In the genomic region with DNA sequence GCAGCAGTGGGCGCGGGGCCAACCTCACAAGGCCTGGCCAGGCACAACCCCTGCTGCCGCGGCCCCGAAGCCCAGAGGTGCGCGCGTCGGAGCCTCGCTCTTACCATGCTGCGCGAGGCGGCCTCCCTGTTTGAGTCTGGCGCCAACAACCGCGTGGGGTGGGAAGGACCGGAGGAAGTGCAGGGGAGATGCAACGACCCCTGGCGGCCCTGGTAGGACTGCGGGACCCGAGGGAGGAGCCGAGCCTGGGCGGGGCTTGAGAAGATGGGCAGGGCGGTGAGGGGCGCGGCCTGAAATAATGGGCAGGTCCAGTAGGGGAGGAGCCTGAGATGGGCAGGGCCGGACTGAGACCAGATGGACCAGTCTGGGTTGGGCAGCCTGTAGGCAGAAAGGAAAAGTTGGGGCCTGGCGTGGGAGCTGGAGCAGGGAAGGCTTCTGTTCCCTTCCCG, we compare ENCODE assay signal across 7 mouse cellular contexts. TPM values are rescaled to one million over a fixed set of nuclear protein-coding genes. Genes with fewer than 3 reads are reported as not detected.
DNase-seq lines count a peak whose midpoint lies in the region; ATAC-seq lines count a peak whose summit lies in the region.

Gene Mnd1 (minus strand): TSS at position 229 of the 449 bp plus-strand sequence.

- peak within 1 kb of the TSS; percentile 65; the same call in 1 of the 2 replicates for H3K27ac ChIP-seq in embryonic facial prominence, embryonic 12.5 days
- peak within 1 kb of the TSS; percentile 84 for H3K27ac ChIP-seq in limb, embryonic 11.5 days (replicated peaks; ENCODE audit: low read depth, low read length)
- H3K27ac ChIP-seq in midbrain, embryonic 14.5 days (replicated peaks; ENCODE audit: low read depth, low read length), result no peak within 1 kb of the TSS

- H3K27me3 ChIP-seq in embryonic facial prominence, embryonic 12.5 days, result no peaks in the 10 kb centered on the region
- no peaks in the 10 kb centered on the region for H3K27me3 ChIP-seq in limb, embryonic 11.5 days (ENCODE audit: control insufficient read depth, insufficient read depth, low read length)
- no peaks in the 10 kb centered on the region for H3K27me3 ChIP-seq in midbrain, embryonic 14.5 days (ENCODE audit: control insufficient read depth, insufficient read depth, low read length)

- peak within 1 kb of the TSS; percentile 51 for H3K4me3 ChIP-seq in embryonic facial prominence, embryonic 12.5 days
- H3K4me3 ChIP-seq in limb, embryonic 11.5 days (ENCODE audit: low read depth, low read length), result peak within 1 kb of the TSS; percentile 44
- H3K4me3 ChIP-seq in midbrain, embryonic 14.5 days (replicated peaks; ENCODE audit: low read depth, low read length), result peak within 1 kb of the TSS; percentile 43

- H3K9me3 ChIP-seq in embryonic facial prominence, embryonic 12.5 days, result no peaks in the 10 kb centered on the region
- no peaks in the 10 kb centered on the region for H3K9me3 ChIP-seq in limb, embryonic 11.5 days (ENCODE audit: control insufficient read depth, low read length)
- no peaks in the 10 kb centered on the region for H3K9me3 ChIP-seq in midbrain, embryonic 14.5 days (ENCODE audit: control insufficient read depth, low read length)

- H3K4me2 ChIP-seq in embryonic facial prominence, embryonic 12.5 days (replicated peaks), result peak within 1 kb of the TSS; percentile 84
- H3K4me2 ChIP-seq in limb, embryonic 11.5 days (ENCODE audit: low read depth, severe bottlenecking), result peak within 1 kb of the TSS; percentile 92
- H3K4me2 ChIP-seq in midbrain, embryonic 14.5 days (ENCODE audit: low read length), result peak within 1 kb of the TSS; percentile 94

- H3K4me1 ChIP-seq in embryonic facial prominence, embryonic 12.5 days, result peaks cover 10% of the 10 kb centered on the region; the same call in 1 of the 2 replicates
- peaks cover 3% of the 10 kb centered on the region; the same call in 1 of the 2 replicates for H3K4me1 ChIP-seq in limb, embryonic 11.5 days (ENCODE audit: control insufficient read depth, insufficient read depth, low read length)
- no peaks in the 10 kb centered on the region for H3K4me1 ChIP-seq in midbrain, embryonic 14.5 days (ENCODE audit: control insufficient read depth, insufficient read depth, low read length)

- H3K36me3 ChIP-seq in embryonic facial prominence, embryonic 12.5 days, result no peaks in the 10 kb centered on the region
- no peaks in the 10 kb centered on the region for H3K36me3 ChIP-seq in limb, embryonic 11.5 days (ENCODE audit: control insufficient read depth, insufficient read depth, low read length)
- peaks cover 20% of the 10 kb centered on the region for H3K36me3 ChIP-seq in midbrain, embryonic 14.5 days (ENCODE audit: control insufficient read depth, insufficient read depth, low read length)

- peak within 1 kb of the TSS; percentile 60 for H3K9ac ChIP-seq in embryonic facial prominence, embryonic 12.5 days
- H3K9ac ChIP-seq in limb, embryonic 11.5 days (ENCODE audit: low read length), result peak within 1 kb of the TSS; percentile 76
- peak within 1 kb of the TSS; percentile 38; the same call in 1 of the 2 replicates for H3K9ac ChIP-seq in midbrain, embryonic 14.5 days (replicated peaks; ENCODE audit: low read length)

- under 1% methylated on average over 29 of the region's 29 CpGs for WGBS in embryonic facial prominence, embryonic 12.5 days
- WGBS in limb, embryonic 11.5 days, result 0% methylated on average over 29 of the region's 29 CpGs
- WGBS in midbrain, embryonic 14.5 days, result under 1% methylated on average over 29 of the region's 29 CpGs

- ATAC-seq in embryonic facial prominence, embryonic 12.5 days (ENCODE audit: insufficient number of reproducible peaks, insufficient read depth, low FRiP score, low TSS enrichment), result peak; percentile 97
- ATAC-seq in limb, embryonic 11.5 days (ENCODE audit: insufficient number of reproducible peaks, low FRiP score, low TSS enrichment, low read depth), result peak; percentile 98
- ATAC-seq in midbrain, embryonic 14.5 days (ENCODE audit: low FRiP score, low TSS enrichment), result peak; percentile 97

- DNase-seq in adrenal gland, postnatal 25 days, result peak; percentile 99
- DNase-seq in heart, adult 11 months, result peak; percentile 100
- peak; percentile 99 for DNase-seq in kidney, adult 18-20 months
- peak; percentile 100 for DNase-seq in limb, embryonic 11.5 days (ENCODE audit: low spot score)
- peak; percentile 93 for DNase-seq in midbrain, embryonic 14.5 days
- peak; percentile 95 to 99 for DNase-seq in spleen, adult 18-20 months

RNA-seq across cellular contexts. Expression of gene Mnd1, which starts in this region (rescaled TPM):
- 18.7 and 18.8 TPM in 2 replicates for total RNA-seq in adrenal gland, postnatal 25 days (2021)
- polyA plus RNA-seq in embryonic facial prominence, embryonic 12.5 days (2016; fragmentation: Nextera tagmentation; extraction: Ambion mirVana), result 14.4 and 15.7 TPM in 2 replicates
- polyA plus RNA-seq in limb, embryonic 11.5 days (2014; fragmentation: Nextera tagmentation; extraction: Ambion mirVana), result 14.6 and 16.6 TPM in 2 replicates
- polyA plus RNA-seq in midbrain, embryonic 14.5 days (2014; fragmentation: Nextera tagmentation; extraction: Ambion mirVana), result 1.2 and 1.7 TPM in 2 replicates
